Mouse (Mus musculus) brain, embryonic 14.5 days (tissue): ENCODE results near the gene Pbp2.

Source experiments
- CTCF ChIP-seq: fragments of 200-500 bp; IDR thresholded peaks from 2 replicates; pipeline ENCODE4 v1.5.1; 2012; ENCODE audit warnings: inconsistent platforms, mild to moderate bottlenecking, moderate library complexity, borderline replicate concordance; ENCODE audit not compliant: insufficient read depth, insufficient read length; ENCODE audit errors: extremely low read depth
- POLR2A ChIP-seq: fragments of 200-500 bp; IDR thresholded peaks from 2 replicates; pipeline ENCODE4 v1.6.1; 2012; ENCODE audit warnings: mild to moderate bottlenecking, inconsistent platforms, borderline replicate concordance; ENCODE audit not compliant: poor library complexity, insufficient read depth, insufficient read length, severe bottlenecking; ENCODE audit errors: extremely low read depth

DNA sequence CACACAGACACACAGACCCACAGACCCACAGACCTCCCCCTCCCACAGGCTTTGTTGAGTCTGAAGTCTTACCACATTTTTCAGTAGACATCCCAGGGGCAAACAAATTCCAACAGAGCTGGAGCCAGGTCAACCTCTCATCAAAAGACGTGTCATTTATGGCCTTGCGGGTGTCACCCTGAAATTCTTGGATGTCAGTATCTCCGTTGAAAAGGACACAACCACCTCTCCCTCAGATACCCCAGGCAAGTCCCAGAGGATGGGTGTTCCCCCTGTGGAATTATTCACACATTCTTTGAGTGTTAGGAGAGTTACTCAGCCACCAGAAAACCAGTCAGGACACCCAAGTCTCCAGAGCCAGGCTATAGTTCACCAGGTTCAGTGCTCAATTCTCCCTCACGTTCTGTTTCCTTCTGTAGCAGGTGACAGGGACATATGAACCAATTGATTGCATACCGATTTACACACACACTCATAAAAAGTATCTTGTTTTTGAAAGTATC lies 9.3 kb upstream of the Pbp2 start:
- TF ChIP-seq POLR2A, result no peak
- no peak for TF ChIP-seq CTCF
